ENCODE assay signal across 10 mouse cellular contexts in genomic region chr7:134960871-134961270, GRCm38 (mm10). TPM values are rescaled to one million over a fixed set of nuclear protein-coding genes. Genes with fewer than 3 reads are reported as not detected.
A peak's percentile ranks its signal among the peaks of the same experiment; 100 is the strongest.
DNase-seq lines count a peak whose midpoint lies in the region; ATAC-seq and TF ChIP-seq lines count a peak whose summit lies in the region.
"Had no signal": no experiment of that assay in that cellular context is flagged by ENCODE, and none has a peak within 500 bp of the region (broad histone marks: within the 10 kb centered on the region; RNA-seq: fewer than 3 reads in every experiment).

No protein-coding gene starts in this region.

- no peak overlapping the region for H3K4me2 ChIP-seq in stomach, postnatal 0 days (replicated peaks; ENCODE audit: low read depth)
- H3K4me2 ChIP-seq: hindbrain, embryonic 15.5 days; liver, embryonic 15.5 days had no signal

- intact Hi-C loops in heart, postnatal 25 days (cut with DNase I): no loop called here

- H3K4me3 ChIP-seq in stomach, postnatal 0 days (ENCODE audit: low read depth, low read length): no peak overlapping the region
- H3K4me3 ChIP-seq: hindbrain, embryonic 15.5 days; liver, embryonic 15.5 days had no signal

- DNase-seq in heart, postnatal 4 days: peak; percentile 19
- DNase-seq in heart, postnatal 25 days (ENCODE audit: low spot score): no peak
- peak; percentile 12 for DNase-seq in thymus, postnatal 25 days
- DNase-seq in thymus, adult 18-20 months: no peak
- peak; percentile 53 for DNase-seq in embryo, embryonic 10.5 days (ENCODE audit: low spot score)
- no peak for DNase-seq in stomach, postnatal 0 days (ENCODE audit: low spot score)
- no peak for DNase-seq in cerebellum, postnatal 36 days
- DNase-seq in right cerebral cortex, adult 18-20 months: no peak

- no peaks in the 10 kb centered on the region for H3K9me3 ChIP-seq in stomach, postnatal 0 days (ENCODE audit: control insufficient read depth, low read length)
- H3K9me3 ChIP-seq: hindbrain, embryonic 15.5 days; liver, embryonic 15.5 days had no signal

- H3K27me3 ChIP-seq in stomach, postnatal 0 days (ENCODE audit: control insufficient read depth, insufficient read depth, low read length): no peaks in the 10 kb centered on the region
- H3K27me3 ChIP-seq: hindbrain, embryonic 15.5 days; liver, embryonic 15.5 days had no signal

- no peak overlapping the region for H3K9ac ChIP-seq in stomach, postnatal 0 days (ENCODE audit: low read length)
- H3K9ac ChIP-seq: hindbrain, embryonic 15.5 days; liver, embryonic 15.5 days had no signal

- no peaks in the 10 kb centered on the region for H3K36me3 ChIP-seq in stomach, postnatal 0 days (ENCODE audit: control insufficient read depth, insufficient read depth, low read length)
- H3K36me3 ChIP-seq: hindbrain, embryonic 15.5 days; liver, embryonic 15.5 days had no signal

- TF ChIP-seq EP300 in stomach, postnatal 0 days (optimal IDR thresholded peaks at IDR 0.05): no peak

- TF ChIP-seq CTCF in stomach, postnatal 0 days (IDR thresholded peaks at IDR 0.05; ENCODE audit: low read depth): peak; percentile 70

- no peaks in the 10 kb centered on the region for H3K4me1 ChIP-seq in stomach, postnatal 0 days (replicated peaks; ENCODE audit: control insufficient read depth, insufficient read depth)
- H3K4me1 ChIP-seq: hindbrain, embryonic 15.5 days; liver, embryonic 15.5 days had no signal

- WGBS in stomach, postnatal 0 days: 66% methylated on average over 4 of the region's 4 CpGs

- no peak overlapping the region for H3K27ac ChIP-seq in stomach, postnatal 0 days (replicated peaks)
- H3K27ac ChIP-seq: hindbrain, embryonic 15.5 days; liver, embryonic 15.5 days had no signal

- ATAC-seq in stomach, postnatal 0 days (ENCODE audit: low FRiP score, low TSS enrichment): no peak

RNA-seq across cellular contexts. Expression of gene Fam196a, which starts 22.6 kb away (rescaled TPM):
- total RNA-seq in heart, postnatal 4 days (2021): not detected
- total RNA-seq in heart, postnatal 25 days (2021): not detected
- polyA plus RNA-seq in stomach, postnatal 0 days (2015; fragmentation: Nextera tagmentation; extraction: Ambion mirVana): 0.50 and 0.51 TPM in 2 replicates

Comparison
In these comparisons a context has a peak if more than half of its experiments do, and no peak if none do; other contexts are left out.
1. DNase-seq: peak in heart, postnatal 4 days (single experiment), thymus, postnatal 25 days (single experiment) and embryo, embryonic 10.5 days (single experiment); none in heart, postnatal 25 days (single experiment), thymus, adult 18-20 months (0 of 2), stomach, postnatal 0 days (single experiment), cerebellum, postnatal 36 days (0 of 2) and right cerebral cortex, adult 18-20 months (single experiment).